Mouse (Mus musculus): Measurements from ENCODE around the gene Esrrg.

The Esrrg gene

GRCm38 (mm10) chr1:187608261-187608921 lies at the start of gene Esrrg:
TSS of gene Esrrg (plus strand) at chr1:187608791.
- no peak for DNase-seq

GRCm38 (mm10) chr1:187583982-187584381 lies 24.6 kb upstream of the Esrrg start:
- DNase-seq, result no peak

- no peak for DNase-seq
These were observed 22.0 kb upstream of the Esrrg start for GRCm38 (mm10) chr1:187586541-187587075.

- DNase-seq, result no peak
These were observed 5.6 kb upstream of the Esrrg start for GRCm38 (mm10) chr1:187602942-187603341.

GRCm38 (mm10) chr1:187604063-187604484 lies 4.5 kb upstream of the Esrrg start:
- no peak for DNase-seq

- DNase-seq, result no peak
These were observed 3.8 kb upstream of the Esrrg start for GRCm38 (mm10) chr1:187604691-187605310.

- no peak for DNase-seq
These were observed 3.0 kb upstream of the Esrrg start for GRCm38 (mm10) chr1:187605391-187606270.

- DNase-seq, result no peak
These were observed 2.1 kb upstream of the Esrrg start for GRCm38 (mm10) chr1:187606271-187607040.

- no peak for DNase-seq
These were observed 1.2 kb upstream of the Esrrg start for GRCm38 (mm10) chr1:187607065-187608047.

GRCm38 (mm10) chr1:187609021-187609852 lies 646 bp downstream of the Esrrg start:
- DNase-seq, result no peak

GRCm38 (mm10) chr1:187609853-187610230 lies 1.3 kb downstream of the Esrrg start:
- DNase-seq, result no peak

GRCm38 (mm10) chr1:187610336-187610948 lies 1.9 kb downstream of the Esrrg start:
- DNase-seq, result no peak

GRCm38 (mm10) chr1:187611925-187612324 lies 3.3 kb downstream of the Esrrg start:
- no peak for DNase-seq

- DNase-seq, result no peak
These were observed 4.7 kb downstream of the Esrrg start for GRCm38 (mm10) chr1:187613277-187613676.

GRCm38 (mm10) chr1:187623981-187624380 lies 15.4 kb downstream of the Esrrg start:
- no peak for DNase-seq

GRCm38 (mm10) chr1:187630361-187630760 lies 21.8 kb downstream of the Esrrg start:
- no peak for DNase-seq

GRCm38 (mm10) chr1:187631486-187631885 lies 22.9 kb downstream of the Esrrg start:
- DNase-seq, result no peak

GRCm38 (mm10) chr1:187645258-187645657 lies 36.7 kb downstream of the Esrrg start:
- no peak for DNase-seq

GRCm38 (mm10) chr1:187648551-187648950 lies 40.0 kb downstream of the Esrrg start:
- no peak for DNase-seq

GRCm38 (mm10) chr1:187649871-187650270 lies 41.3 kb downstream of the Esrrg start:
- DNase-seq, result no peak

Data from right cerebral cortex, postnatal 25 days (tissue).